Mouse (Mus musculus) forebrain, embryonic 14.5 days (tissue): ENCODE measurements around the gene Erp27. TPM values are rescaled to one million over a fixed set of nuclear protein-coding genes. Genes with fewer than 3 reads are reported as not detected.
A peak's percentile ranks its signal among the peaks of the same experiment; 100 is the strongest.

Experiments
- ATAC-seq: fragments of 200-750 bp; cut with Nextera tagmentation; 2 replicates; pipeline ENCODE4 v1.8.0; 2017; ENCODE audit warnings: mild to moderate bottlenecking, moderate library complexity
- DNase-seq: peaks from one replicate; pipeline ENCODE4 v3.0.0-alpha.2; 2015; ENCODE audit warnings: low spot score
- H3K27ac ChIP-seq: fragments of 300-500 bp; sonication (generic); 2 replicates; pipeline ENCODE4 v1.5.1; 2014; ENCODE audit warnings: low read depth, mild to moderate bottlenecking, control low read depth, low read length, moderate library complexity
- H3K27me3 ChIP-seq: fragments of 300-500 bp; sonication (generic); replicated peaks from 2 replicates; pipeline ENCODE4 v1.6.1; 2014; ENCODE audit warnings: low read length, control low read depth, mixed read lengths; ENCODE audit not compliant: control insufficient read depth, insufficient read depth
- H3K36me3 ChIP-seq: fragments of 300-500 bp; sonication (generic); 2 replicates; pipeline ENCODE4 v1.6.1; 2014; ENCODE audit warnings: low read length, control low read depth; ENCODE audit not compliant: control insufficient read depth, insufficient read depth
- H3K4me1 ChIP-seq: fragments of 300-500 bp; sonication (generic); 2 replicates; pipeline ENCODE4 v1.6.1; 2014; ENCODE audit warnings: antibody characterized with exemption, low read length, control low read depth; ENCODE audit not compliant: control insufficient read depth, insufficient read depth
- H3K4me2 ChIP-seq: fragments of 300-500 bp; sonication (generic); 2 replicates; pipeline ENCODE4 v1.6.1; 2014; ENCODE audit warnings: mild to moderate bottlenecking, control low read depth, low read length
- H3K4me3 ChIP-seq: fragments of 300-500 bp; sonication (generic); 2 replicates; pipeline ENCODE4 v1.5.1; 2014; ENCODE audit warnings: low read depth, low read length, control low read depth
- H3K9ac ChIP-seq: fragments of 300-500 bp; sonication (generic); 2 replicates; pipeline ENCODE4 v1.6.1; 2014; ENCODE audit warnings: mild to moderate bottlenecking, low read length, control low read depth, moderate library complexity
- H3K9me3 ChIP-seq: fragments of 300-500 bp; sonication (generic); replicated peaks from 2 replicates; pipeline ENCODE4 v1.6.1; 2016; ENCODE audit warnings: low read length, control low read depth, mixed read lengths; ENCODE audit not compliant: control insufficient read depth
- WGBS: fragments of 180-500 bp; shearing (Covaris S2); extraction: QIAGEN DNeasy Blood & Tissue Kit; methylation state at CpG from one replicate; pipeline ENCODE4 v1.1.7; 2014; 5-methylcytosine and 5-hydroxymethylcytosine counted together
- polyA plus RNA-seq: library from polyadenylated mRNA; unstranded; fragments of >200 nt; fragmentation: Nextera tagmentation; extraction: Ambion mirVana; gene quantifications from 2 replicates; pipeline ENCODE4 v1.2.1, GENCODE M21; 2014

Erp27 gene
- polyA plus RNA-seq, 1 experiment from 2014 or later: 0.23 TPM

DNA sequence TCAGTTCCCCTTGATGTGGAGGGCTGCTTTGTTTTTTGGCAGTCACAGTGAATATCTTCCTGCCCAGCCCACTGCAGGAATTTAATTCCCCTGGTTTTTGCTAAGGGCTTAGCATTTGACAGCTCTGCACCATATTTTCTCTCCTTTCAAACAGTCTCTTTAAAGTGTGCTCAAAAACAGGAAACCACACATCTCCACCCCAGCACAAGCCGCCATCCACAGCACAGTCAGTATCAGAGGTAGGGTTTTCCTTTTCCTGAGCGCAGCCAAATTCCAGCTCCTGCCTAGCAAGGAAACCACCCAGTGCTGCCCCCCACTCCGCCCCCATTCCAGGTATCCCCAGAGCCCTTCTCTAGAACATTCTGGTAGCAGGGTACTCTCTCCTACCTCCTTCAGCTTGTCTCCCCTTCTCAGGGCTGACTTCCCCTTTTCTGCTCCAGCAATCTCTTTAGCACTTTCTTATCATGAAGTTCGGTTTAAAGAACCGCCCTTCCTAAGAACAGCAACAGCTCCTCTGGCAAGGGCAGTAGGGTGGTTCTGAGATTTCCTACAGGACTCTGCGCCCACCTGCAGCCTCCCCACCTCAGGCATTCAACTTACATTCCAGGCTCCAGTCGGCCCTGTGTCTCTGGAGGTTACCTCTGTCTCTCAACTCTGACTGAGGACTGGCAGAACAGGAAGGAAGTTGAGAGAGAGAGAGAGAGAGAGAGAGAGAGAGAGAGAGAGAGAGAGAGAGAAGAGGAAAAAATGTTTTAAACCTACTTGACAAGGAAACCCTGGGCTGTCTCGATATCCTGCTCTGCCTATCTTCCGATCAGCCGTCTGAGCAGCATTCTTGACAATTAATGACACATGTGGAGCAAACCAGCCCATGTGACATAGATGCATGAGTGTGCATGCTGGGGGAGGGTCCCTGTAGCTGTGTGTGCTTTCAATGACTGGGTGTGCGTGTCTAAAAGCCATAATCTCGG is 19.4 kb upstream of the Erp27 start, which contains the start of gene Arhgdib:
Gene Arhgdib (minus strand): TSS at position 849 of the 971 bp plus-strand sequence.
- no peaks in the 10 kb centered on the region for H3K4me1 ChIP-seq
- no peak within 1 kb of the TSS for H3K4me2 ChIP-seq
- ATAC-seq (no peak), DNase-seq (no peak)
- H3K27ac ChIP-seq: no peak within 1 kb of the TSS
- H3K4me3 ChIP-seq: no peak within 1 kb of the TSS
- H3K9ac ChIP-seq: no peak within 1 kb of the TSS
- WGBS: 64% methylated on average over 12 of the region's 12 CpGs
- no peaks in the 10 kb centered on the region for H3K9me3 ChIP-seq
- no peaks in the 10 kb centered on the region for H3K36me3 ChIP-seq
- H3K27me3 ChIP-seq: no peaks in the 10 kb centered on the region

DNA sequence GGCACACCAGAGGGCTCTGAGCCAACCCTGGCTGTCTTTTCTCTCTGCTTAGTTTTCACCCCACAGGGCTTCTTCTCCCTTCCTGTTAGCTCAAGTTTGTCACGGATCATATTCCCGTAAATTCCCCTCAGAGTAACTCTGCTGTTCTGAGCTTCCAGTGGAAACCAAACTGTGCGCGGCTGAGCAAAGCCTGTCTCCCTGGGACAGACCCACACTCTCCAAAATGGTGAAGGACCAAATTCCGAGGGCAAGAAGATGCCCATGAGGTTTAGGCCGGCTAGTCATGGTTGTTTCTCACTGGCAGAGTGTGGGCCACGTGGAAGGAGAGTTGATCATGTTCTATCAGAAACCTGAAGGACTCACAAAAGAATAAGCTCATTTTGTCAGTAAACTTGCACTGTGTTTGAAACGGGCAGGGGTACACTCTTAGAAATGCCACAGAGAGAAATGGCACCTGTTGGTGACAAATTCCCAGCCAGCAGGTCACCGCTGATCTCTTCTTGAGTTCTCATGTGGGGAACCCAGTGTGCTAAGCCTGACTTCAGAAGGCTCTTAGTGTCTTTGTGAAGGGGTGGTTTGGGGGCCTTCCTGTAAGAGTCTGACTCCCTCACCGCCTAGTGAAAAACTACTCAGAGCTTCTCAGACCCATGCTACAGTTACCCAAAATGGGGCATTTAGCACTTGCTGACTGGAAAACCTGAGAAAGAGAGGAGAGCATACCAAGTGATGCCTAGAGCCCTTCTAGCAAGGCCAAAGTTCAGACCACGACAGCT is 18.4 kb upstream of the Erp27 start:
- Histone ChIP-seq H3K4me1 (no peaks in the 10 kb centered on the region), H3K9me3 (no peaks in the 10 kb centered on the region), H3K4me3 (no peak overlapping the region), H3K36me3 (no peaks in the 10 kb centered on the region), H3K27me3 (no peaks in the 10 kb centered on the region), H3K9ac (no peak overlapping the region), H3K27ac (no peak overlapping the region), H3K4me2 (no peak overlapping the region)
- DNase-seq (no peak), ATAC-seq (no peak)
- 86% methylated on average over 11 of the region's 11 CpGs for WGBS

DNA sequence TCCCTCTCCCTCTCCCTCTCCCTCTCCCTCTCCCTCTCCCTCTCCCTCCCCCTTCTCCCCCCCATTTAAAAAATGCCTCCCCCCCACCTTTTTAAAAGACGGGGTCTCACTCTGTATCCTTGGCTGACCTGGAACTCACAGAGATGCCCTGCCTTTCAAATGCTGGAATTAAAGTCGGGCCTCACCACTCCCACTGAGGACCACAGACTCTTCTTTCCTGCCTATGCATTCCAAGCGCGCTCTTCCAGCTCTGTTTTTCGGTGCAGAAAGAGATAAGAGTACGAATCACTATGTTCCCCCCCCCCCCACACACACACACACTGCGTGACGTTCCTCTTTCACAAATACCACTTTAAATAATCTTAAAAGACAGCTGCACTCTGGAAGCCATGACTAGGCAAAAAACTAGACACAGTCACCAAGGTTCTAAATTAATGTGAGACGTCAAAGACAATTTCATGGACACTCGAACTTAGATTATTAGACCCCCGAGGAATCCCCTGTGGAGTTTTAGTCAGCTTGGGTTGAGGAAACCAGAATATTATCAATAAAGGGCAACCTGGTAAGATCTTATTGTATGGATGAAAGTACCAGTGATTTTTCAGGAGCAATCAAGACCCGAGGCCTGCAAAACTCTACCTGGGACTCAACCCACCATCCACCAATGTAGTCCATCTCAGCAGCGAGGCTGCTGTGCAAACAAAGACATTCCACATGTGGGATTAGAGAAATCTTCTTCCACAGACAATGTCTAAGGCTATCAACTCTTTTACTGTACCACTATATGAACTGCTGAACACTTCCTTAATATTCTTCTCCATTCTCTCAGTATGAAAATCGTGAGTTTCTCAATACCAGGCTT is 17.6 kb upstream of the Erp27 start:
- Histone ChIP-seq H3K27me3 (no peaks in the 10 kb centered on the region), H3K27ac (no peak overlapping the region), H3K4me2 (no peak overlapping the region), H3K4me1 (no peaks in the 10 kb centered on the region), H3K4me3 (no peak overlapping the region), H3K9me3 (no peaks in the 10 kb centered on the region), H3K9ac (no peak overlapping the region), H3K36me3 (no peaks in the 10 kb centered on the region)
- ATAC-seq (no peak), DNase-seq (no peak)
- 87% methylated on average over 14 of the region's 14 CpGs for WGBS

DNA sequence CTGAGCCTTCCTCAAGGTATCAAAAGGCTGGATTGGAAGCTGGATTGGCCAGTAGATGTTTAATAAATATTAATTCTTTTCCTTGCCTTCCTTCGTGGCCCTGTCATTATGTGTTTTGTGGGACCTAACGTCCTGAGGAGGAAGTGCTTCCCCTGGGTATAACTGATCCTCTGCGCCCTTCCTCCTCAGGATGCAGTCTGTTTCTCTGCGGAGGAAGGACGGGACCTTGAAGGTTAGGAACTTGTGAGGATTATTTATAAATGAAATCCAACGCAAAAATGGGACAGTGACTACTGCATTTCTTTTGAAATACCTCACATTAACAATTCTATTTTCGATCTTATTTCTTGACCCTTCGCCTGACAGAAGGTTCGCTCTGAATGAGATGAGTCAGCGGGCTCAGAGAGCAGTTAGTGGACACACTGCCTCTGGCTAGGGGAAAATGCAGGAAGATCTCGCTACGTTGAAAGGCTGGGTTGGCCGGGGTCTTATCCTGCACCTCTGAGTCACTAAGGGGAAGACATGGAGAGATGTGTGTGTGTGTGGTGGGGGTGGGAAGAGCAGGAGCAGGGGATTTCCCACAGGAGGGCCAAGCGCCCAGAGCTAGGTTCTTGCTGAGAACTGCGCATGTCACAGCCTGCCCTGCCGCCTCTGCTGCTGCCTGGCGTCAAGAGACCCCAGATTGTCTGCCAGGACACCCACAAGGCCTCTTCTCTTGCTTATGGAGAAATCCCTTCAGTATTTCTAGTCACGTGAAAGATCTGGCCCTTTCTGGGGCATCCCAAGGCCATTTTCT is 16.5 kb upstream of the Erp27 start:
- no peaks in the 10 kb centered on the region for H3K4me1 ChIP-seq
- no peaks in the 10 kb centered on the region for H3K27me3 ChIP-seq
- H3K9me3 ChIP-seq: no peaks in the 10 kb centered on the region
- no peaks in the 10 kb centered on the region for H3K36me3 ChIP-seq
- no peak overlapping the region for H3K9ac ChIP-seq
- 89% methylated on average over 17 of the region's 18 CpGs for WGBS
- H3K27ac ChIP-seq: no peak overlapping the region
- no peak for ATAC-seq
- no peak for DNase-seq
- H3K4me2 ChIP-seq: no peak overlapping the region
- H3K4me3 ChIP-seq: no peak overlapping the region

DNA sequence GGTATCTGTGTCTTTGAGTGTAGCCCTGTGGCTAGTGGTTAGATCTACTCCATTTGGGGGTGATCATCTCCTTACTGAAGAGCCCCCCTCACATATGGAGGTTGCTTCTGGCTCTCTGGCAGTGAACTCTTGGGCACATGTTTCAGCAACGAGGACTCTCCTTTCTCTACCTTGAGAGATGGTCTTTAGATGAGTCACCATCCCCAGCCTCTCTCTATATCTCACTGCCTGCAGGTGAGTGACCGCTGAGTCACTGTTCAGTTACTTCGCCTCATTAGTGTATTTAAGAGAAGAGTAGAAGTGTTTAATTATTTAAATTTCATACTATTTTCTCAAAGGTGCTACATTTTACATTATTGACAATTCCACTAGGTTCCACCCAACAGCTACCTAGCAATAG is 15.1 kb upstream of the Erp27 start:
- Histone ChIP-seq H3K4me1 (no peaks in the 10 kb centered on the region), H3K27me3 (no peaks in the 10 kb centered on the region), H3K9ac (no peak overlapping the region), H3K4me3 (no peak overlapping the region), H3K36me3 (no peaks in the 10 kb centered on the region), H3K27ac (no peak overlapping the region), H3K4me2 (no peak overlapping the region), H3K9me3 (no peaks in the 10 kb centered on the region)
- 89% methylated on average over 3 of the region's 3 CpGs for WGBS
- DNase-seq (no peak), ATAC-seq (no peak)

DNA sequence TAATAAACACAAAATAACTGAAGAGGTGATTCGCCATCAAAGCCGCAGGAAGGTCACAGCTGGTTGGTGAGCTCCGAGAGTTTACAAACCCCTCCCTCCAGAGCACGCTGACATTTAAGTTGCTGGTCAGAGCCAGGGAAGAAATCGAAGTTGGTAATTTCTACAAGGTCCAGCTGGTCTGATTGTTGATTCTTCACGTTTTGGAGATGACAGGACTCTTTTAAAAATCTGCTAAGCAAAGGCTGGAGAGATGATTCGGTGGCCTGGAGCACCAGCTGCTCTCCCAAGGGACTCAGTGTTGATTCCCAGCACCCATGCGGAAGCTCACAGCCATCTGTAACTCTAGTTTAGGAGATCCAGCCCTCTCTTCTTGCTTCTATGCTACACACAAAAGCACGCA is 14.4 kb upstream of the Erp27 start:
- Histone ChIP-seq H3K9ac (no peak overlapping the region), H3K9me3 (no peaks in the 10 kb centered on the region), H3K27me3 (no peaks in the 10 kb centered on the region), H3K36me3 (no peaks in the 10 kb centered on the region), H3K27ac (no peak overlapping the region), H3K4me1 (no peaks in the 10 kb centered on the region), H3K4me2 (no peak overlapping the region), H3K4me3 (no peak overlapping the region)
- no peak for DNase-seq
- ATAC-seq: no peak
- 88% methylated on average over 9 of the region's 9 CpGs for WGBS

DNA sequence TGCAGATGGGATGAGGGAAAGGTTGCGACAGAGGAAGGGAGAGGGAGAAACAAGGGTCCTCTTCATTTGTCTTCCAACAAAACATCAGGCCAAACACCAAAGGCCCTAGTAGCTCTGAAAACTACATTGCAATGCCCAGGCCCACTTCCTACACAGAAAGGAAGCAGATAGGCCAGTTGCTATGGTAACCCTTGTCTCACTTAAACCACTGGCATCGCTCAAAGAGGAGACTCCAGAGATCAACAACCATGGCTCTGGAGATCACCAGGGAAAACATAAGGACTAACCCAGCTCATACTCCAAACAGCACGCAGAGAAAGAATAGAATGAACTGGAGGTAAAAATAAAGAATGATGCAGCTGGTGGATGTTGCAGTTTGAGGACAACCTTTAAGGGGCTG is 13.3 kb upstream of the Erp27 start:
- H3K27ac ChIP-seq: no peak overlapping the region
- H3K27me3 ChIP-seq: no peaks in the 10 kb centered on the region
- H3K9me3 ChIP-seq: no peaks in the 10 kb centered on the region
- no peak overlapping the region for H3K4me3 ChIP-seq
- H3K36me3 ChIP-seq: no peaks in the 10 kb centered on the region
- H3K4me2 ChIP-seq: no peak overlapping the region
- ATAC-seq (no peak), DNase-seq (peak; percentile 39)
- no peaks in the 10 kb centered on the region for H3K4me1 ChIP-seq
- H3K9ac ChIP-seq: no peak overlapping the region
- 74% methylated on average over 3 of the region's 3 CpGs for WGBS

DNA sequence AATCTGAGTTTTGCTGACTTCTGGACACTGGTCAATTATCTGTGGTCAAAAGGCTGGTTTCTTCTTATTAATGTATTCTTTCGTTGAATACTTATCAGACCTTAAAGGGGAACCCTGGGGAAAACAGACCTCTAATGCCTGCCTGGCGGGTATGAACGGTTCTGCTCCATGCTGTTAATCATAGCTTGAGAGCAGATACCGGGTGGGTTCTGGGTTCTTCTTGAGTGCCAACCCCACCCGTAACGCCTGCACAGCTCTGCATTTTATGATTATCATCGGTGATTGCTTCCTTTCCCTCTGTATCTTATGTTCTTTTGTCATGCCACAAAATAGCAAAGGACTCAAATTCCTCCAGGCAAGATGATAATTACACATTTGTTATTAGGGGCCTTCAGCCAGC is 12.1 kb upstream of the Erp27 start:
- Histone ChIP-seq H3K9ac (no peak overlapping the region), H3K4me3 (no peak overlapping the region), H3K9me3 (no peaks in the 10 kb centered on the region), H3K27ac (no peak overlapping the region), H3K4me2 (no peak overlapping the region), H3K4me1 (no peaks in the 10 kb centered on the region), H3K36me3 (no peaks in the 10 kb centered on the region), H3K27me3 (no peaks in the 10 kb centered on the region)
- ATAC-seq (no peak), DNase-seq (no peak)
- WGBS: 87% methylated on average over 7 of the region's 7 CpGs
